Mouse (Mus musculus): ENCODE results near the gene Saal1. TPM values are rescaled to one million over a fixed set of nuclear protein-coding genes. Genes with fewer than 3 reads are reported as not detected.
"Not testable (repeated sequence)": the region's sequence is repeated elsewhere in the genome, so short reads cannot be mapped to it uniquely, and the experiment has no call there.

Saal1 gene
- polyA plus RNA-seq, 1 experiment from 2014 or later = 16.5 TPM

DNA sequence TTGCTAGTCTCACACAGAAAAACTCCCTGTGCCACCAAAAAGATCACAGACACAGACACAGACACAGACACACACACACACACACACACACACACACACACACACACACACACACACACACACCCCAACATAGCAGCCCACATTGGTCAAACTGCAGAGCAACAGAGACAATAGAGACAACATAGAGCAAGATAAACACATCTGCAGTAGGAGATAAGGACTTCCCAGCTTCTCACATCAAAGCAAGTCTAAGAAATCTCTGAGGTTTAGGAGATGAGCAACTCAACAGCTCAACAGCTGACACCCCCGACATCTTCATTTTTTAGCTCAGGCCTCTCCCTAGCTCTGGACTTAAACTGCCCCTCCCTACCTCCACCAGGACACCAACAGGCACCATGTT, 13.7 kb downstream of the Saal1 start:
- Histone ChIP-seq H3K36me3 (peaks cover 67% of the 10 kb centered on the region), H3K9ac (no peak overlapping the region), H3K4me3 (no peak overlapping the region), H3K27ac (ENCODE audit: poor library complexity, severe bottlenecking) (no peak overlapping the region), H3K27me3 (replicated peaks) (no peaks in the 10 kb centered on the region), H3K4me2 (no peak overlapping the region), H3K4me1 (replicated peaks) (no peaks in the 10 kb centered on the region), H3K9me3 (replicated peaks) (no peaks in the 10 kb centered on the region)
- WGBS = 27% methylated on average over 1 of the region's 1 CpGs
- 0 out of 2 replicates have a peak, but pooled peaks have one; percentile 29 for ATAC-seq (ENCODE audit: insufficient number of reproducible peaks, low FRiP score)

DNA sequence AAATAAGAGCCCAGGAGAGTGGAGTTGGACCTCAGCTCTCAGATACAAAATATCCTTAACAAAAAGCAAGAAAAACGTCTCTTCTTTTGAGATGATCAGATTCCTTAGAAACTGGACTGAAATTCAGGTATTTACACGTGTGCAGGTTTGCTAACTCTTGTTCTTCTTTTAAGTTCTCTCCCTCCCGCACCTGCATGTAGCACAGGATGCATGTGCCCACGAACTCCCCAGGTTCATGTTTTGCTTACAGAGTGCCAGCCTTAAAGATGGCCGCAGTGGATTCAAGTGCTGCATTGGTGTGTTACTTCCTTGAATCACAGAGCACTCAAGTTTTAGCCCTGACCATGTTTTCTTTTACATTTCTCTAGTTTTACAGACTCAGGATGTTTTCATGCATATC, 23.7 kb downstream of the Saal1 start:
- H3K4me2 ChIP-seq = no peak overlapping the region
- no peaks in the 10 kb centered on the region for H3K4me1 ChIP-seq (replicated peaks)
- H3K36me3 ChIP-seq = peaks cover 38% of the 10 kb centered on the region
- H3K27me3 ChIP-seq (replicated peaks) = no peaks in the 10 kb centered on the region
- no peak for ATAC-seq (ENCODE audit: insufficient number of reproducible peaks, low FRiP score)
- no peak overlapping the region for H3K27ac ChIP-seq (ENCODE audit: poor library complexity, severe bottlenecking)
- no peak overlapping the region for H3K4me3 ChIP-seq
- WGBS = 84% methylated on average over 5 of the region's 5 CpGs
- H3K9me3 ChIP-seq (replicated peaks) = 0 out of 2 replicates have a peak, but pooled peaks cover 4% of the 10 kb centered on the region
- no peak overlapping the region for H3K9ac ChIP-seq

DNA sequence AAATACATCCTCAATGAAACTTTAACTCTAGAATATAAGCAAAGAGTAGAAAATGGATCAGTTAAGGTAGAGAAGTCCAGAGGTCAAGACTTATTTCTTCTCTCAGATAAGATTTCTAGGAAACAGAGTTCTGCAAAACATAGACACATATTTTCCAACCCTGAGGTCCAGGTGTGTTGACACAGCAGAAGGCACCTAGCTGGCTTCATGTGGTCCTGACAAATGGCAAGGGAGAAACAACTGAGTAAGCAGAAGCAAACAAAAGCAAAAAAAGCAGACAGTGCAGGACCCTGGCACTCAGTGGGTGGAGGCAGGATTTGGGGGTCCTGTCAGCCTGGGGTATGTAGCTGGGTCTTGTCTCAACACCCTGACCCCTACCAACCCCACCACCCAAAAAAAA, 29.7 kb downstream of the Saal1 start:
- Histone ChIP-seq H3K9me3 (replicated peaks) (0 out of 2 replicates have a peak, but pooled peaks cover 4% of the 10 kb centered on the region), H3K4me1 (replicated peaks) (no peaks in the 10 kb centered on the region)
- ATAC-seq (ENCODE audit: insufficient number of reproducible peaks, low FRiP score) = no peak

DNA sequence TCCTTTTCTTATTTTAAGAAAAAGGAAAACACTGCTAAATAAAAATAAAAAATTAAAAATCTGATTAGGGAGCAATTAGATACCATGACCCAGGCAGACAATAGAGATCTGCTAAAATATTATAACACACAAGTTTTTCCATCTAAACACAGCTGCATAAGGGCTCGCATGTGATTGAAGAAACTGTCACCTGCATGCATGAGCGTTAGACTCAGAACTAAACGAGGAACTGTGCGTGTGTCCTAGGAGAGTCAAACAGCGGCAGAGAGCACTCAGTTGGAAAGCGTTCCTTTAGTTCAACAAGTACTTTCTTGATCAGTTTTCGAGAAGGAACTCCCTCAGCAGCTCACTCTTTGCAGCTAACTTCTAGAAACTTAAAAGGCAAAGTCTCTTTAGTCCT, 31.4 kb downstream of the Saal1 start:
- not testable (repeated sequence) for ATAC-seq (ENCODE audit: insufficient number of reproducible peaks, low FRiP score); H3K9me3 ChIP-seq (replicated peaks); H3K4me3 ChIP-seq; H3K36me3 ChIP-seq; H3K27ac ChIP-seq (ENCODE audit: poor library complexity, severe bottlenecking); H3K4me2 ChIP-seq; H3K9ac ChIP-seq; H3K4me1 ChIP-seq (replicated peaks); H3K27me3 ChIP-seq (replicated peaks)
- 85% methylated on average over 7 of the region's 7 CpGs for WGBS

More for the DNA sequence above, 29.7 kb downstream of the Saal1 start:
- Histone ChIP-seq H3K27ac (ENCODE audit: poor library complexity, severe bottlenecking) (no peak overlapping the region), H3K9ac (no peak overlapping the region), H3K4me2 (no peak overlapping the region), H3K4me3 (no peak overlapping the region), H3K27me3 (replicated peaks) (0 out of 2 replicates have a peak, but pooled peaks cover 2% of the 10 kb centered on the region), H3K36me3 (no peaks in the 10 kb centered on the region)

DNA sequence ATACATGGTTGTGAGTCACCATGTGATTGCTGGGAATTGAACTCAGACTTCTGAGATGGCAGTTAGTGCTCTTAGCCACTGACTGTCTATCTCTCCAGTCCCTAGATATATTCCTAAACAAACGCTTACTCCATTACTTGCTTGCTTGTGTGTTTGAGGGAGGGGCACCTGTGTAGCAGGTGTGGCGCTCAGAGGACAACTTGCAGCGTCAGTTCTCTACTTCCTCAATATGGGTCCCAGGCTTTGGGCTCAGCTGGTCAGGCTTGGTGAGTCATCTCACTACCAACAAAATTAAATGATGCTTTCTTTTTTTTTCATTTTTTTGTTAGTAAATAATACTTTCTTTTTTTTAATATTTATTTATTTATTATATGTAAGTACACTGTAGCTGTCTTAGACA, 32.1 kb downstream of the Saal1 start:
- Histone ChIP-seq H3K9me3 (replicated peaks) (0 out of 2 replicates have a peak, but pooled peaks cover 4% of the 10 kb centered on the region), H3K9ac (no peak overlapping the region), H3K4me2 (no peak overlapping the region), H3K27ac (ENCODE audit: poor library complexity, severe bottlenecking) (no peak overlapping the region), H3K4me1 (replicated peaks) (no peaks in the 10 kb centered on the region), H3K27me3 (replicated peaks) (peaks cover 2% of the 10 kb centered on the region; the same call in 1 of the 2 replicates), H3K36me3 (no peaks in the 10 kb centered on the region), H3K4me3 (no peak overlapping the region)
- 77% methylated on average over 3 of the region's 3 CpGs for WGBS
- ATAC-seq (ENCODE audit: insufficient number of reproducible peaks, low FRiP score) = no peak

DNA sequence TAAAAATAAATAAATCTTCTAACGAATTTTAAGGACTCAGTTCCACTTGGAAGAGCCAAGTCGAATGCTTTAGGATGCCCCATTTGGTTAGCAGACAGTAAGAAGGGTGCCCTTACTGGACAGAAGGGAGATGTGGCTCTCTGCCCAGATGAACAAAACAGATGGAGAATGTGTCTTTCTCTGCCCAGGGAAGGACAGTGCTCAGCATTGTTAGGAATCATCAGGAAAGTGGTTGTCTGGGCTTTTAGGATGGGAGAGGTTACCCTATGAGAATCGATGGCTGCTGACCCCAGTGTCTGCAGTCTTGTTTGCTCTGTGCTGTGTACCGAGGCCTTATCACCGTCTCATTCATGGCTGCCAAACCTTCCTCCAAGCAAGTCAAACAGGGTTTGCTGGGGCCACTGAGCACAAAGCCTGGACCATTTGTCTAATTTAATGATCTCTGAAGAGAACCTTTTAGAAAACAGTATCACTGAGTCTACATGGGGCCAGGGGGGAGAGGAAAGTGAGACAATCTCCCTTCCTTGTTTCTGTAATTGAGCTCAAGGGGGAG, 33.6 kb downstream of the Saal1 start:
- Histone ChIP-seq H3K36me3 (no peaks in the 10 kb centered on the region), H3K27ac (ENCODE audit: poor library complexity, severe bottlenecking) (no peak overlapping the region), H3K4me2 (no peak overlapping the region), H3K4me1 (replicated peaks) (0 out of 2 replicates have a peak, but pooled peaks cover 6% of the 10 kb centered on the region), H3K27me3 (replicated peaks) (peaks cover 2% of the 10 kb centered on the region; the same call in 1 of the 2 replicates), H3K9ac (no peak overlapping the region), H3K9me3 (replicated peaks) (no peaks in the 10 kb centered on the region), H3K4me3 (no peak overlapping the region)
- 49% methylated on average over 5 of the region's 5 CpGs for WGBS
- ATAC-seq (ENCODE audit: insufficient number of reproducible peaks, low FRiP score) = no peak

DNA sequence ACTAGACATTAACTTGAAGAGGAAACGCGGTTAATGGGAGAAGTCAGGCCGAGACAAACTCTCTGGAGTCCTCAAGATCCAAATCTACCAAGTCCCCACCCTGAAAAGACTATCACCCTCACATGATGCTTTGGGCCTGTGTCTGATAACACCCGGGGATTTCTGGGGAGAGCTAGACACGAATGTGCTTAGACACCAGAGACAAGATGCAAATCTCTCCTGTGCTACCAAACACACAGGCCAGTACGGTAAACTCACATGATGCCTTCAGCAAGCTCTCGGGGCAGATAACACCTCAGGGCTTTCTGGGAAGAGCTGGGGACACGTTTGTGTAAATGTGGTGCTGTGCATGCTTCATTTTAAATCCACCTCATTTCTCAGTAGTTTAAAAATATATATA, 34.6 kb downstream of the Saal1 start:
- no peak for ATAC-seq (ENCODE audit: insufficient number of reproducible peaks, low FRiP score)
- Histone ChIP-seq H3K27ac (ENCODE audit: poor library complexity, severe bottlenecking) (no peak overlapping the region), H3K9me3 (replicated peaks) (no peaks in the 10 kb centered on the region), H3K9ac (no peak overlapping the region), H3K4me1 (replicated peaks) (0 out of 2 replicates have a peak, but pooled peaks cover 6% of the 10 kb centered on the region), H3K36me3 (no peaks in the 10 kb centered on the region), H3K4me2 (no peak overlapping the region), H3K4me3 (no peak overlapping the region), H3K27me3 (replicated peaks) (peaks cover 2% of the 10 kb centered on the region; the same call in 1 of the 2 replicates)
- WGBS = 77% methylated on average over 8 of the region's 8 CpGs

DNA sequence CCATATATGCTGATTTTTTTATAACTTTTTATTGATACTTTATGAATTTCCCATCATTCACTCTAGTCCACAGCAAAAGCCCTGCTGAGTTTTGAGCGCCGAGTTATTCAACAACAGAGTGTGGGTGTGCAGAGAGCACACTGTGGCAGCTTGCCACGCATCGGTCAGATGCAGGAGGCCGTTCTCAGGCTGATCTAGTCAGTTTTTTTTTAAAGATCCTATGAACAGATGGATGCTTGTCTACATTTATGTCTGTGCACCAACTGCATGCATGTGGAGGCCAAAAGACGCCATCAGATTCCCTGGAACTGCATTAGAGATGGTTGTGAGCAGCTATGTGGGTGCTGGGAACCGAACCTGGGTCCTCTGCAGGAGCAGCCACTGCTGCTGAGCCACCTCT, 35.4 kb downstream of the Saal1 start:
- H3K36me3 ChIP-seq = no peaks in the 10 kb centered on the region
- peaks cover 2% of the 10 kb centered on the region; the same call in 1 of the 2 replicates for H3K27me3 ChIP-seq (replicated peaks)
- no peak overlapping the region for H3K4me3 ChIP-seq
- H3K9me3 ChIP-seq (replicated peaks) = no peaks in the 10 kb centered on the region
- H3K9ac ChIP-seq = no peak overlapping the region
- ATAC-seq (ENCODE audit: insufficient number of reproducible peaks, low FRiP score) = no peak
- 0 out of 2 replicates have a peak, but pooled peaks cover 6% of the 10 kb centered on the region for H3K4me1 ChIP-seq (replicated peaks)
- no peak overlapping the region for H3K4me2 ChIP-seq
- H3K27ac ChIP-seq (ENCODE audit: poor library complexity, severe bottlenecking) = no peak overlapping the region
- 90% methylated on average over 7 of the region's 7 CpGs for WGBS

DNA sequence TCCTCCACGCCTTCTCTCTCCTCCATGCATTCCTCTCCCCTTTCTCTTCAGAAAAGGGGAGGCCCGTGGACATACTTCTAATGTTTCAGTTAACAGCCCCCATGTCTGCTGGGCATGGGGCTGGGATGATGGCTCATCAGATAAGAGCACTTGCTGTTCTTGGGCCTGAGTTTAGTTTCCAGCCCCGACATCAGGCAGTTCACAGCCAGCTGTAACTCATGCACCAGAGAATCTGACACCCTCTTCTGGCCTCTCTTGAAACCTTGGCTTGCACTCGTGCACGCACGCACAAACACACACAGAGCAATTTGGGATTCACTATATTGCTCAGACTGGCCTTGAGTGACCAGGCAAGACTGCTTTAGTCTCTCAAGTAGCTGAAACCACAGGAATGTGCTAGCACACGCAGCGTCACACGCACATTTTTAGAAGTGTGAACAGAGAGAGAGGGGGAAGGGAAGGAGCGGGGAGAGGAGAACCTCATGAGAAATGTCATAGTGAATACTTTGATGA, 38.3 kb downstream of the Saal1 start, which contains the start of gene Tph1:
Tph1 (minus strand) TSS at position 378 of the 513 bp plus-strand sequence.
- 30% methylated on average over 10 of the region's 10 CpGs for WGBS
- H3K4me3 ChIP-seq = no peak within 1 kb of the TSS
- peaks cover 11% of the 10 kb centered on the region for H3K4me1 ChIP-seq (replicated peaks)
- ATAC-seq (ENCODE audit: insufficient number of reproducible peaks, low FRiP score) = no peak
- no peaks in the 10 kb centered on the region for H3K9me3 ChIP-seq (replicated peaks)
- no peak within 1 kb of the TSS for H3K9ac ChIP-seq
- H3K27ac ChIP-seq (ENCODE audit: poor library complexity, severe bottlenecking) = no peak within 1 kb of the TSS
- H3K4me2 ChIP-seq = no peak within 1 kb of the TSS
- H3K36me3 ChIP-seq = no peaks in the 10 kb centered on the region
- peaks cover 19% of the 10 kb centered on the region for H3K27me3 ChIP-seq (replicated peaks)

DNA sequence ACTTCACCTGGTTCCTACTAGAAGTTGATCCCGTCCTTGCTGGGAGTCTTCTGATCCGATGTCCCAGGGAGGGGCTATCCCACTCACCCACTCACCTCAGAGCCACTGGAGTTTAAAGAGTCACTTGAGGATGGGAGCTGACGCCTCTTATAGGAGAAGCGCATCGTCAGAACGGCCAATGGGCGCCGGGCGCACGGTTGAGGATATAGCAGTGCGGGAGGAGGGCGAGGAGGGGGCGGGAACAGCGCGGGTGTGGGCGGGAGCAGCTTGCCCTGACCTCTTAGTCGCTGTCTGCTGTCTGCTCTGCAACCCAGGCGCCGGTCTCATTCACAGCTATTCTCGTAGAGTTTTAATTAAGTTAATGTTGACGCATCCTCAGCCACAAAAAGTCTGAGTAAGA, 43.2 kb downstream of the Saal1 start:
- Histone ChIP-seq H3K27me3 (replicated peaks) (peaks cover 39% of the 10 kb centered on the region), H3K9ac (no peak overlapping the region), H3K36me3 (no peaks in the 10 kb centered on the region), H3K4me1 (replicated peaks) (peaks cover 11% of the 10 kb centered on the region), H3K4me3 (peak overlapping the region; percentile 5; the same call in 1 of the 2 replicates), H3K27ac (ENCODE audit: poor library complexity, severe bottlenecking) (no peak overlapping the region), H3K4me2 (peak overlapping the region; percentile 46), H3K9me3 (replicated peaks) (no peaks in the 10 kb centered on the region)
- 1% methylated on average over 21 of the region's 21 CpGs for WGBS
- no peak for ATAC-seq (ENCODE audit: insufficient number of reproducible peaks, low FRiP score)

DNA sequence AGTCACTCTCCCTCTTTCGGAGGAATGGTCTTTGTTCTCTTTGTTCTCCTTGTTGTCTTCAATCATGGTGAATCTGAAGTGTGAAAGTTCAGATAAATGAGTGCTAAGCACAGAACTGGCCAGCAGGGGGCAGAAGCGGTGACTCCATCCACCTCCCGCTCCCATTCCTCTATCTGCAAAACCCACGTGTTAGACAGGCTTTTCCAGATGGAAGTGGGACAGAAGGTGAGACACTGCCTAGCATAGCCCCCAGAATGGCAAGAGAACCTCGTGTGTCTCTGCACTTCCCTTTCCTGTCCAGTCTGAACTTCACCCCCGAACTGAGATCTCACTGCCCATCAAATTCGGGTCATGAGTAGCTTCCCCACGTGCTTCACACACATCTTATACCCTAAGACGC, 45.2 kb downstream of the Saal1 start:
- Histone ChIP-seq H3K4me2 (no peak overlapping the region), H3K9me3 (replicated peaks) (no peaks in the 10 kb centered on the region), H3K4me3 (no peak overlapping the region), H3K27ac (ENCODE audit: poor library complexity, severe bottlenecking) (no peak overlapping the region), H3K9ac (no peak overlapping the region), H3K27me3 (replicated peaks) (peaks cover 39% of the 10 kb centered on the region), H3K36me3 (no peaks in the 10 kb centered on the region), H3K4me1 (replicated peaks) (peaks cover 8% of the 10 kb centered on the region)
- 36% methylated on average over 9 of the region's 9 CpGs for WGBS
- ATAC-seq (ENCODE audit: insufficient number of reproducible peaks, low FRiP score) = no peak
